Mouse (Mus musculus) spleen, postnatal 10 days (tissue): ENCODE data around the gene Dock10.

Experiments used
- DNase-seq, 2 experiments: peaks; one replicate each; pipeline ENCODE4 v3.0.0; 2021 to 2022; ENCODE audit warnings: low spot score in 2 of 2

The Dock10 gene

DNA sequence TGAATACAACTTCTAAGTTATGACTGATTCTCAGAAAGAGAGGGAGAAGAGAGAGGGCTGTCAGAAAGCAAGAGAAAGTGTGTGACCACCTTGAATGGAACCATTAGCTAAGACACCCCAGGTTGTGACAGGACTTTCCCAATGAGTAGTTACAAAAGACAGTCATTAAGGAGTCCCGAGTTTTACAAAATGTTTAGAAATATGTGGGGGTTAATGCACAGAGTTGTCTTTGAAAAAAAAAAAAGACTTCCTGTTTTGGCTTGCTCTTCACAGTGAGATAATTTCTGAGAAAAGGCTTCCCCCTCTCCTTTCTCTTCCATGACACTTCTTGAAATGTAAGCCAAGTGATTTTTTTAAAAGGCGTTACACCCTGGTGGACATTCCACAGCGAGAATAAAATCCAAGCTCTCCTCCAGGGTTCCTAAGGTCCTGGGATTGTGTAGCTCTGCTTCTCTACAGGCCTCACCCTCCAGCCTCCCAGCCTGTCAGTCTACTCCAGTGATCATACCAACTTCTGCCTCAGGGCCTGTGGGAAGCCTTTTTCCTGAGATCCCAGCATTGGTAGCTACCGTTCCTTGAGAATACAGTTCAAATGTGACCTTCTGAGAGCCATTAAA lies 144.8 kb downstream of the Dock10 start:
- DNase-seq, result no peak

DNA sequence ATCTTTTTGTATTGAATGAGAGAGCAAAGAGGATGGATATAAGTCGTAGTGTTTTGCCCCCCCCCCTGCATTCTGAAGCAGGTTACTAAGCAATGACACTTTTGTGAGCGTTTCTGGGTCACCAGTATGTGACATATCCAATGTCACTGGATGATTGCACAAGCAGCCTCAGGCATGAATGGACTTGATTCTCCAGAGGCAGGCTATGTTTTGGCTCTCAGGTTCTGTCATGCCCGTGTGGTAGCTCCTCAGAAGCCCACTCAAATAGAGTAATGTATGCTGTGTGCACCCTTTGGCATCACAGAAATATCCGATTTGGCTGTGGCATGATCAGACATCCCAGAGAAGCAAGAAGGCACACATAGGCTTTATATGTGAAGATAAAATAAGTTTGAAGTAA lies 150.8 kb downstream of the Dock10 start:
- no peak for DNase-seq

DNA sequence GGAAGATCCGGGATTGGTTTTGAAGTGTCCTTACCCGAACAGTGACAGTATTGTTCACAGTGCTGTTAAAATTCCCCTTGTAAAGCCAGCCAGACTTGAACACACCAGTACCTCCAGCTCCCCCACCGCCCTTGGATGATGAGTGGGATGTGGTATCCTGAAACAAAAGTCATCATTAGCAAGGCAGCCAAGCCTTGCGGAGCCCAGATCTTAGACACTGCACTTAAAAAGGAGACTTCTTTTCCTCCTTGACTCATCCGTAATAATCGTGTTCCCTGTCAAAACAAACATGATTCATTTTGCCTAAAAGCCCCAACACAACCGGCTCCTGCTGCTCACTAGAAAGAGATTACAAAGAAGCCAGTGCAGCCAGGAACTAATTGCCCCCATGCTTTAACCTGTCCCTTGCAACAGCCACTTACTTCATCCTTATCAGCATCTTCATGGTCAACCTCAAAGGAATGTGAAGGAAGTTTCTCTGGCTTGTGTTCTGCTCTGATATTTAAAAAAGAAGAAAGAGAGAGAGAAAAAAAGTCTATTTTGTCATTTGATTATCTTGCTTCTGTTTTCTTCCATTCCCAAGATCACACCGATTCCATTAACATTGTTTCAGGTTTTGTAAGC lies 152.1 kb downstream of the Dock10 start:
- no peak for DNase-seq

DNA sequence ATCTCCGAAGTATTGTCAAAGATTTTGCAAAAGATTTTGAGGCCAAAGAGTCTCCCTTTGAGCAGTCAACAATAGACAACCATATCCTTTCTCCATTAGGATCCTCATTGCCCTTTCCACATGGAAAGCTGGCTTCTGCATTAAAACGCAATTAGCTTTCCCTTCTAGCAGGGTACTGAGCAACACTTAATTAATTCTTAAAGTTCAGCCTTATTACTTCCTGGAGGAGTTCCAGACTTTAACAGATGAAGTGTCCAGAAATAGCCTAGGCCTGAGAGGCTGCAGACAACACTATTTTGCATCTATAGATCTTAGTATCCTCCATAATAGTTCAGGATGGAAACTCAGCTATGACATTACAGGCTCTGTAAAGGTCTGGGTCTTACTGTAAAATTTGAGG lies 154.0 kb downstream of the Dock10 start:
- no peak for DNase-seq

DNA sequence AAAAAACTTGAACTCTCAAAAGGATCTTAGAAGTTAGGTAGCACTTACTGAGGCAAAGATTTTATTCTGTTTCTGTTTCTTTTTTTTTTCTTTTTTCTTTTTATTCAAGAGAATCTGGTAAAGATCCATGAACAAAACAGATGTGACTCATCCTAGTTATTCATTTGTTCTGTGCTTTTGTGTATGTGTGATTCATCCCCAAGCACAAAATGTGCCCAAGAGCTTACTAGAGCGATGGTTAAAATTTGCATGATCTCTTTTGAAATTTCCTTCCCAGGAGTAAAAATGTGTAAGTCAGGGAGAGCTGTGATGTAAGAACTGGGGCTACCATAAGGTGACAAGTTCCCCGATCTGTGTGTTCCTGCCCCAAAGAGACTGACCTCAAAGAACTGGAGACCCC lies 155.2 kb downstream of the Dock10 start:
- DNase-seq, result no peak

DNA sequence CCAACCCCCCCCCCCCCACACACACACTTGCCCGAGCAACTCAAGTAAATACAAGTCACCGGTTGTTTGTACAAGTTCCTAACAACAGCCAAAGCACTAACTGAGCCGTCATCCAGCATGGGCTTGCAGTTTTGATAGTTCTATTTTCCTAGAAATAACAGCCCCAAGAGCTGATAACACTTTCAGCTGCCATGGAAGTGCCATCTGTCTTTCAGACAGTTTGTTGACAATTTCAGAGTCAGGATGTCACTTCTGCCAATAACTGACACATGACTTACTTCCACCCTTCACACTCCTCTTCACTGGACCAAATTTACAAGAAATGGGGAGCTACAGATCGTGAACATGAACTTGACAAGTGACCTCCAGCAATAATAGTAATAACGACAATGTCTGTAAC lies 175.0 kb downstream of the Dock10 start:
- no peak for DNase-seq

DNA sequence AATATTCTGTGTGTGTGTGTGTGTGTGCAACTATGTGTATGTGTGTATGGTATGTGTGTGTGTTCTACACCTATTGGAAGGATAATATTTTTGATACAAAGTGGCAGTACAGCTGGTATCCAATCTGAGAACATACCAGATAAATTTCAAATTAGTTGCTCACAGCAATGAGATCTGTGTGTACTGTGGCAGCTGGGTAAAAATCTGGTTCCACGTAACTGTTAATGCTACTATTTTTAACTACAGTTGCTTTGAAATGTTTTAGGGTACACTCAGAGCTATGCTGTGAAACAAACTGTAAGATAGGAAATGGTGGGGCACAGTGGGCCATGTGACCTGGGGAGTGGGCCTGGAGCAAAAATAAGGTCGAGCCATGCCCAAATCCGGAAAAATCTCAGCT lies 176.1 kb downstream of the Dock10 start:
- DNase-seq, result no peak

DNA sequence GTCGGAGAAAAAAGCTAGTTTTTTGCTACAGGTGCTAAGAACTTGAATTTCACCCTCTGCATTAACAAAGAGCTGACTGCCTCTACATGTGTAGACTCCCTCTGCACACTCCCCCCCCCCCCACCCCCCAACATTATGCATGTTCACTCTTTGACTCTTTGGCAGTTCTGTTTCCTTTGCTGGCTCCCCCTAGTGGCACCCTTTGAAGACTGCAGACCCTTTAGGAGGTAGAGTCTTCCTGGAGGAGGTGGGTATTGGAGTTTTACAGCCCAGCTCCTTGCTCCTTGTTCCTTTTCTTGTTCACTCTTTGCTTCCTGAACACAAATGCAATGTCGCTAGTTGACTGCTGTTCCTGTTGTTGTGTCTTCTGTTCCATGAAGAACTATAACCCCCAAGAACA lies 181.4 kb downstream of the Dock10 start:
- peak in 1 of 2 experiments; percentile 64 for DNase-seq

DNA sequence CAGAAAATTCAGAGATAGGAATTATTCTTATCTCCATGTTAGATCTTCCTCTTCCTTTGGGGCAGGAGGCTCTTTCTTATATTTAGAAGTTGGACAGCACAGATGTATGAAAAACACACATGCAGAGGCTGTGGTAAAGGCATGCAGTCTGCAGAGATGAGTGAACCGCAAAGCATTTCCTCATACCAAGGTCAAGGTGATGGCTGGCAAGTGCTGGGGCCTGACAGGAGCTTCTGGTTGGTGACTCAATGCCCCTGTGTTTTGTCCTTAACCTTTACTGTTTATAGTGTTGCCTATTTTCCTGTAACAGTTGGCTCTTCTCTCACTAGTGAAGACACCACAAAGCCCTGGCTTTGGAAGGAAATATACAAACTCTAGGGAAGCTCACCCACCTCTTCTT lies 201.9 kb downstream of the Dock10 start:
- DNase-seq, result no peak

DNA sequence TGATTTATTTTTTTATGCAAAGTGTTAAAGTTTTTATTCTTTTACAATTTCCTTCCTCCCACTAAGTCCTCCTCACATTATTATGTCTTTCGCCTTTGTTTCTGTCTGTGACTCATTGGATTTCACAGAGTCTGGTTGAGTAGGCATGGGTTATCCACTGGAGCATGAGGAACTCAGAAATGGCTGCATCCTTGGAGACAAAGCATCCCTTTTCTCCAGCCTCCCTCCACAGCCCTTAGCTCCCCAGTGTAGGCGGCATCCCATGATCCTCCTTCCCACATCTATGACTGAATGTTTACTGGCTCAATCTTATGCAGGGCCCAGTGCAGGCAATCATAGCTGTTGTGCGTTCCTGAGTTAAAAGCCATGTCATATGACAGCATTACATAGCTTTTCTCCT lies 216.8 kb downstream of the Dock10 start:
- no peak for DNase-seq

DNA sequence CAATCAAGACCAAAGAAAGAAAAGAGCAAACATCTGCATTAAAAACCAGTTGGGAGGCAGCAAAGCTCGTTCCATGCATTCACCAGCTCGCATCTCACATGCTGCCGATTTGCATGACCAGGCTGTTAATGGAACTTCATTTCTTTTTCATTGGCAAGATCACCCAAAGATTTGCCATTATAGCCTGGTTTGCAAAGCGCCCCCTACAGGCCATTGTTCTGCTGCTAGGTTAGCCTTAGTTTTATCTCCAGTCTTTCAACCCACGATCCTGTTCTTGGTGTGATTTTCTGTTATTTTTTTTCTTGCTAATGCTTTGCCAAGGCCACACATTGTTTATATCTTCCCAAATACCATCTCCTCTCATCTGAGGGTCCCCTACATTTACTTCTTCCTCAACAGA lies 236.1 kb downstream of the Dock10 start:
- peak; percentile 6 to 49 for DNase-seq

DNA sequence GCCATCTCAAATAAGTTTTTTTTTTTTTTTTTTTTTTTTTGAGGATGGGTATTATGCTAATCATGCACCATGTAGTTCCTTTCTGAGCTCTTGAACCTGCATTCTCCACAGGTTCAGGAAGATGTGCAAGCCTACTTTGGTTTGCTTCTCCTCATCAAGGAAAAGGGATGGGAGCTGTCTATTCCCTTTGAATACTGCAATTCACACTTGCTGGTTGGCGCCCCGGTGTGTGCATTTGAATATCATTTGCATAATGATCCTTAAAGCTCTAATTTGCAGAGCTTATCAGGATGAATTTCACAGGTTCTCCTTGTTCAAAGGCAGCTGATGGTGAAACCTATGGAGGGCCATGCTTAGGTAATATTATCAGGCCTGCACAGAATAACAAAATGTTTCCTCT lies 237.9 kb downstream of the Dock10 start:
- DNase-seq, result no peak

DNA sequence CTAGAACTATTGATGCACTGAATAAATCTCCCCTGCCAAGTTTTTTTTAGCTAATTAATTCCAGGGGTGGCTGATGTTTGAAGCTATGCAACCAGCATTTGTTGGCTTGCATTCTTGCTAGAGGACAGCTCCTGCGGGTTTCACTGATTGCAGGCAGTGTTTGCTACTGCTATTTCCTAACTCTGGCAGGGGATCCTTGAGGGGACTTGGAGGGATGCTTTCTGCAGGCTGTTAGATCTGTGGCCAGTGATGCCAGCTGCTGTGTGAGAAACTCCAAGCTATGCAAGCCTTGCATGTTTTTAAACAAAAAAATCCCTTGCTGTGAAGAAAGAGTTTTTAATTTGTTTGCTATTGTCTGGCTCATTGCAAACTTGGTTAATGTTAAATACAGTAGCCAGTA lies 238.4 kb downstream of the Dock10 start:
- no peak for DNase-seq

DNA sequence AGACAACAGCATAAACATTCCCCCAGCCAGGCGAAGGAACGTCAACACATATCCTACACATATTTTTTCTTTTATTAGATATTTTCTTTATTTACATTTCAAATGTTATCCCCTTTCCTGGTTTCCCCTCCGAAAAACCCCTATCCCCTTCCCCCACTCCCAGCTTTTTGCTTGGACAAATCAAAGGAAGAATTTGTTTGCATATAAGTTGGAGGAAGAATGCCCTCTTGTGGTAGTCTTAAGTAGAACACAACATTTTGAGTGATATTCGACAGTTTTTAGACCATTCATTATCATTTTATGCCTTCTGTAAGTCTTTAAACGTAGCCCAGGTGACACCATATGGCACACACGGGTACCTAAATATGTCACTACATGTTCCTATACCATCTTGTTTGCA lies 242.5 kb downstream of the Dock10 start:
- DNase-seq, result no peak

DNA sequence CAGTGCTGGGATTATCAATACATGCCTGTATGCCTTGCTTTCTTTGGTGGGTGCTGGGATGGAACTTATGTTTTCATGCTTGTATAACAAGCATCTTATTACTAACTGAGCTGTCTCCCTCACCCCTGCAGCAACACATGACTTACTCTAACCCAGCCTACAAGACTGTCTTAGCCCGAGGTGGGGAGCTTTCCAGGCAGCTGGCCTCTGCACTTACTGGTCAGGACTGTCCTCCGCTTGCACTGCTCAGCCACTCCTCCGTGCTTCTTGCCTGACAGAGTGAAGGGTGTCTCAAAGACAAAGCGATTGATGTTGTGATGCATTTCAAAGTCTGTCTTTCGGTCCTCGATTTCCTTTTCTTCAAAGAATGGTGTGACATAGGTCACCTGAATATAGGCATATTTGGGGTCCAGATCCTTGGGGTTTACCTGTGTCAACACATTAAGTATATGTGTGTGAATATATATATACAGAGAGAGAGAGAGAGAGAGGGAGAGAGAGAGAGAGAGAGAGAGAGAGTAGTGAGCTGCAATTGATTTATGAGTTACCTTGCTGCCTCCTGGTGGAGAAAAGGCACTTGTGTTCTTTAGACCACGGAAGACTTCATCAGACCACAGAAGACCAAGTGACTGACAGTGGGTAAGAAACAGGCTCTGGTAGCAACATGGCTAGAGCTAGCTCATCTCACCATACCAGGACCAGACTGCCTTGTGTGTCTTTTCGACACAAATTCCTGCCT lies 245.9 kb downstream of the Dock10 start:
- DNase-seq, result no peak

DNA sequence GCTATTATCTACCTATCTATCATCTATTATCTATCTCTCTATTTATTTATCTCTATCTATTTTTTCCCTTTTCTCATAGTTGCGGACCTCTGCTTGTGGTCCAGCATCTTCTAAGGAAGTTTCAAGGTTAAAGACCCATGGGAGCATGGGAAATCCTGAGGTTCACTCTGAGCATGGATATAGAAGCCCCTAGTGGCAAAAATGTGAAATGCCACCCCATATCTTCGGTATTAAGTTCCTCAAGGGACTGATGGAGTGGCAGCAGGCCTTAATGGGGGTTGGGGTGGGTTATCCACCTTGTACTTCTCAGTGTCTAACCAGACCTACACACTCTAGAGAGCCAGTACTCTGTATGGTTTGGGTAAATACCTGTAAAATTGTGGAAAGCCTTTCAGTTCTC lies 253.6 kb downstream of the Dock10 start:
- no peak for DNase-seq

DNA sequence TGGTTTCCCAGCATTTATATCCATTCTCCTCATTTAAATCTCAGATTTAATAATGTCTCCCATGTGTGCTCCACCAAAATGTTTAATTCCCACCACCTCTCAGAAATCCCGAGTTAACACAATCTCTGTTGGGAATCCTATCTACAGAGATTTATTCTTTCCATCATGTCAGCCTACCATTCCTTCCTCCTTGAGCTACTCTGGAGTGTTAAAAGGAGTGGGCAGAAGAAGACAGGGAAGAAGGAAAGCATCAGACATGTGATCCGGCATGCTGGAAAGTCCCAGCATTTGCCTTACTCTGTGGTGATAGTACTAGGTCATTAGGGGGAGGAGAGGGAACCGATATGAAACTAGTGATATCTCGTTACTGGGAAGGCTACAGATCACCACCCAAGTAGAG lies 254.2 kb downstream of the Dock10 start:
- no peak for DNase-seq

DNA sequence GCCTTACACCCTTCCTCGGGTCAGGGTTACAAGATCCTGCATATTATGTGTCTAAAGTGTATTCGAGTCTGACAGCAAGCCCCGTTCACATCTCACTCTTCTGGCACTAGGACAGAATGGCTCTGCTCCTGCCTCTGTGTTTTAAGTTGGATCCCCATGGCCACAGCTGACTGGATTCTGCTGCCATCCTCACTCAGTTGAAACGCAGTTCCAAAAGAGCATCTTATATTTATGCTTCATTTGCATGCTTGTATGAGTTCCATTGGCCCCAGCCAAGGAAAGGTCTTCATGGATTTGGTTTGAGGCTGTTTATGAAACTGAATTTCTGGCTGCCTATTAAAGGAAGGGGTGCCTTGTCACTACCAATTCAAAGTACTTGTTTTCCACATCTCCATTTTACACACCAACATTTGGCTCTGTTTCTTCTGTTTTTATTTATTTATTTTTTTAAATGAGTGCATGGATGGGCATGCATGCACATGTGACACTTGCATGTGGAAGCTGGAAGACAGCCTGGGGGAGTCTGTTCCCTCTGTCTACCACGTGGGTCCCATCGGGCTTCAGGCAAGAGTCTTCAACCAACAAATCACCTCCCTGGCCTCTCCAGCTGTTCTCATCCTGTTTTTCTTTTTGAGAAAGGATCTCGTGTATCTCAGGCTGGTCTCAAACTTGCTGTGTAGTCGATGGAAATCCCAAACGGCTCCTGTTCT lies 255.7 kb downstream of the Dock10 start:
- DNase-seq, result no peak

DNA sequence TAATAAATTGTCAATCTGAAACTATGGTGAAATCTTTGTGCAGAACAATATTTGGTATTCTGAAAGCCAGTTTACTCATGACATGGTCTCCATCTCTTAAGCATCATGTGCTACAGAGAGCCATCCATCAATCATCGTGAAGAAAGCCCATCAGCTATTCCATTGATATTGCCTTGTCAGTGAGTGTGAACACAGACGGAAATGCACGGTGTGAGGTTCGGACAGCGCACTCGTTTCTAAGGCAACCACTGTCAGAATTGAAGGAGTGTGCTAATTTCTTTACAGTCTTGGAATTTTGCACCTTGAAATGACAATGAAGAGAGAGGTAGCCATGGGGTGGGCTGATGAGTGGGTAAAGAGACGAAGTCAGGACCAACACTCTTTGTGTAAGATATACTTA lies 259.1 kb downstream of the Dock10 start:
- DNase-seq, result no peak

DNA sequence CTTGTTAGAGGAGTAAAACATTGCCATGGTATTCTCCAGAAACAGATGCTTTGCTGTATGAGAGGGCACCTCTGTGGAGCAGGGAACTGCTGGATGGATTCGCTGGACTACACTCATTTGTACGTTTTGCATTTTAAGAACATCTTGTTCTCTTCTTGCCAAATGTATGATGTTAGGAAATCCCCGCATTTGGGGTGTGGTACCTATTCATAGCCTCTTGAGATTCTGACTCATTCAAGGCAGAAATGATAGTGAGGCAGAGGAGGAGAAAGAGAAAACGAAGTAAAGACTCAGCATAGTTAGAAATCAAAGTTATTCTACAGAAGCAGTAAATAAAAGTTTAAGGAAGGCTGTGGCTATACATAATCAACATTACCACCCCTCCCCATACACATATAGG lies 262.0 kb downstream of the Dock10 start:
- DNase-seq, result no peak

DNA sequence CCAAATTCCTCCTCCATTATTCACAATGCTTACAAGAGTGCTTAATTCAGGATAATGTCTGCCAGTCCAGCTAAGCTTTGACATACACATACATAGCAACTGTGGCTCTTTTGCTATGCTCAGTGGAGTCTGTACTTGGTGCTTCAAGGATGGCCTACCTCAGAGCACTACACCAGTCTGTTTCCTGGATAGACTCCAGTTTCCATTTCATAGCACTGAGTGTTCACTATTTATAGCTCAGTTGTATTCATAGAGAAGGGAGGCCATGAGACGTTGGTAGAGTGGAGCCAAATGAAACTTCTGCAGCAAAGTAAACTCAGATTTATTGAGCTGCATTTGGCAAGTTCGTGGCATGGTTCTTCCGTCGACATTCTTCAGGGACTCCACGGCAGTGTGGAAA lies 274.9 kb downstream of the Dock10 start:
- DNase-seq, result no peak

DNA sequence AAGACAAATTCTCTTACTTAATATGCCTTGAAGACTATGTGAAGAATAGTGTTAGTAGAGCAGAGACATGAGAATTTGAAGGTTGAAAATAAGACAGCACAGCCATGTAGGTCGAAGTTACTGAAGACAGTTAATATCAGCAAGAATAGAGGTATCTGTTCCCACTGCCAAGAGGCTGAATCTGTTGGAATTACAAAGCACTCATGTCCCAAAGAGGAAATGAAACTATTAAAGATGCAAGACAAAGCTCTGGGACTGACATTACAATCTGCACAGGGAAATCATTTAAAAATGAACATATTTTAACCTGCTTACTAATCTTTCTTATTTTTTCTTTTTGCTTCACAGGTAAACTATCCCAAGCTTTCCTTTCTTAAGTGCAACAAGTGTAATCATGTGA lies 283.4 kb downstream of the Dock10 start:
- no peak for DNase-seq

DNA sequence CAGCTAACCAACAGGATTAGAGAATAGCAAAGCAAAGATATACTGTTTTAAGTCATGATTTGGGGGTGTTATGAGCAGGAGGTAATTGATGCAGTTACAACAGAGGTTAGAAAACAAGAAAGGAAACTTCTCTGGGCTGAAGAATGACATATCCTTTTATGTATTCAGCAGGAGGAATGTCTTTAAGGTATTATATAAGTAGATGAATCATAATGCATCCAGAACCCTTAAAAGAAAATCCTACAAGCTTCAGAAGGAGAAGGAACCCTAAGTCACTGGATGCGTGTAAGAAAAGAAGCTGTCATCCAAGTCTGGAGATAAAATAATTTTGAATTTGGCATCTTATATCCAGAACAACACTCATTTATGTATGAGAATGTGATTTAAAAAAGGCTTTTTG lies 285.9 kb downstream of the Dock10 start:
- DNase-seq, result no peak
